In genomic region chr13:80977266-80977665, GRCm38 (mm10) we compare ENCODE assay signal across 19 mouse cellular contexts.
A peak's percentile ranks its signal among the peaks of the same experiment; 100 is the strongest.
DNase-seq lines count a peak whose midpoint lies in the region; ATAC-seq and TF ChIP-seq lines count a peak whose summit lies in the region.
"Had no signal": no experiment of that assay in that cellular context is flagged by ENCODE, and none has a peak within 500 bp of the region (broad histone marks: within the 10 kb centered on the region; RNA-seq: fewer than 3 reads in every experiment).

No protein-coding gene starts in this region.

- H3K4me3 ChIP-seq in kidney, embryonic 16.5 days (ENCODE audit: low read length): no peak overlapping the region
- H3K4me3 ChIP-seq in lung, postnatal 0 days (ENCODE audit: low read depth, low read length): no peak overlapping the region
- H3K4me3 ChIP-seq: embryonic facial prominence, embryonic 10.5 days; forebrain, embryonic 12.5 days; hindbrain, embryonic 12.5 days; limb, embryonic 13.5 days; liver, embryonic 13.5 days; midbrain, embryonic 10.5 days had no signal

- H3K9me3 ChIP-seq in kidney, embryonic 16.5 days (ENCODE audit: low read length): no peaks in the 10 kb centered on the region
- no peaks in the 10 kb centered on the region for H3K9me3 ChIP-seq in lung, postnatal 0 days (ENCODE audit: low read length)
- H3K9me3 ChIP-seq: embryonic facial prominence, embryonic 10.5 days; forebrain, embryonic 12.5 days; hindbrain, embryonic 12.5 days; limb, embryonic 13.5 days; liver, embryonic 13.5 days; midbrain, embryonic 10.5 days had no signal

- H3K27me3 ChIP-seq in kidney, embryonic 16.5 days (ENCODE audit: insufficient read depth, low read length): no peaks in the 10 kb centered on the region
- H3K27me3 ChIP-seq in lung, postnatal 0 days (replicated peaks; ENCODE audit: insufficient read depth, low read length): no peaks in the 10 kb centered on the region
- H3K27me3 ChIP-seq: forebrain, embryonic 12.5 days; hindbrain, embryonic 12.5 days; limb, embryonic 13.5 days; liver, embryonic 13.5 days had no signal

- TF ChIP-seq EP300 in lung, postnatal 0 days (IDR thresholded peaks at IDR 0.05): no peak

- no peak overlapping the region for H3K27ac ChIP-seq in kidney, embryonic 16.5 days (ENCODE audit: low read length)
- no peak overlapping the region for H3K27ac ChIP-seq in lung, postnatal 0 days (ENCODE audit: low read length)
- H3K27ac ChIP-seq: embryonic facial prominence, embryonic 10.5 days; forebrain, embryonic 12.5 days; hindbrain, embryonic 12.5 days; limb, embryonic 13.5 days; liver, embryonic 13.5 days; macrophage; midbrain, embryonic 10.5 days had no signal

- no peak overlapping the region for H3K9ac ChIP-seq in kidney, embryonic 16.5 days (replicated peaks; ENCODE audit: low read length)
- H3K9ac ChIP-seq in lung, postnatal 0 days (replicated peaks; ENCODE audit: low read depth): no peak overlapping the region
- H3K9ac ChIP-seq: forebrain, embryonic 12.5 days; hindbrain, embryonic 12.5 days; limb, embryonic 13.5 days; liver, embryonic 13.5 days; lung, embryonic 14.5 days had no signal

- no peaks in the 10 kb centered on the region for H3K36me3 ChIP-seq in kidney, embryonic 16.5 days (ENCODE audit: insufficient read depth, low read length)
- H3K36me3 ChIP-seq in lung, postnatal 0 days (ENCODE audit: insufficient read depth, low read length): no peaks in the 10 kb centered on the region
- H3K36me3 ChIP-seq: embryonic facial prominence, embryonic 10.5 days; forebrain, embryonic 12.5 days; hindbrain, embryonic 12.5 days; limb, embryonic 13.5 days; liver, embryonic 13.5 days; midbrain, embryonic 10.5 days had no signal

- H3K4me1 ChIP-seq in kidney, embryonic 16.5 days (ENCODE audit: insufficient read depth, low read length): no peaks in the 10 kb centered on the region
- no peaks in the 10 kb centered on the region for H3K4me1 ChIP-seq in lung, postnatal 0 days (ENCODE audit: insufficient read depth, low read depth, low read length)
- H3K4me1 ChIP-seq: embryonic facial prominence, embryonic 10.5 days; forebrain, embryonic 12.5 days; hindbrain, embryonic 12.5 days; limb, embryonic 13.5 days; liver, embryonic 13.5 days; midbrain, embryonic 10.5 days had no signal

- 77% methylated on average over 3 of the region's 3 CpGs for whole genome bisulfite sequencing in kidney, embryonic 16.5 days
- WGBS in lung, postnatal 0 days: 47% methylated on average over 3 of the region's 3 CpGs

- no peak for ATAC-seq in kidney, embryonic 16.5 days (ENCODE audit: low FRiP score, low TSS enrichment)
- peak; percentile 53 for ATAC-seq in lung, postnatal 0 days

- TF ChIP-seq CTCF in lung, postnatal 0 days (IDR thresholded peaks at IDR 0.05): no peak

- DNase-seq in gastrocnemius, postnatal 25 days: peak; percentile 35
- no peak for DNase-seq in gastrocnemius, postnatal 10 days
- peak; percentile 37 for DNase-seq in kidney, adult 11 months
- DNase-seq in lung, postnatal 0 days (ENCODE audit: low spot score): no peak
- no peak for DNase-seq in lung, postnatal 36 days
- DNase-seq in urinary bladder, adult 18-20 months (ENCODE audit: low spot score in 2 of 2): no peak
- no peak for DNase-seq in spleen, postnatal 14 days (ENCODE audit: low spot score in 2 of 2)
- DNase-seq: adrenal gland, adult 2 months; cerebellum, adult 8-10 months; liver, embryonic 13.5 days; lung, embryonic 14.5 days; right cerebral cortex, postnatal 25 days had no signal

- no peak overlapping the region for H3K4me2 ChIP-seq in kidney, embryonic 16.5 days (replicated peaks; ENCODE audit: low read depth, low read length)
- no peak overlapping the region for H3K4me2 ChIP-seq in lung, postnatal 0 days (replicated peaks; ENCODE audit: low read depth, low read length)
- H3K4me2 ChIP-seq: forebrain, embryonic 12.5 days; hindbrain, embryonic 12.5 days; limb, embryonic 13.5 days; liver, embryonic 13.5 days; lung, embryonic 14.5 days had no signal

Comparison
In these comparisons a context has a peak if more than half of its experiments do, and no peak if none do; other contexts are left out.
1. DNase-seq: peak in gastrocnemius, postnatal 25 days (single experiment) and kidney, adult 11 months (single experiment); none in gastrocnemius, postnatal 10 days (single experiment), lung, postnatal 0 days (single experiment), lung, postnatal 36 days (single experiment), urinary bladder, adult 18-20 months (0 of 2) and spleen, postnatal 14 days (0 of 2).